Mouse (Mus musculus) midbrain, embryonic 10.5 days (tissue): ENCODE results near the gene Tenm4. TPM values are rescaled to one million over a fixed set of nuclear protein-coding genes. Genes with fewer than 3 reads are reported as not detected.

Experiments used
- DNase-seq: peaks from one replicate; pipeline ENCODE4 v3.0.0-alpha.2; 2017; ENCODE audit warnings: low spot score
- H3K27ac ChIP-seq: fragments of 300-500 bp; sonication (generic); replicated peaks from 2 replicates; pipeline ENCODE4 v1.5.1; 2016; ENCODE audit warnings: mild to moderate bottlenecking
- H3K27me3 ChIP-seq: fragments of 300-500 bp; sonication (generic); 2 replicates; pipeline ENCODE4 v1.6.1; 2016; ENCODE audit warnings: low read depth, mild to moderate bottlenecking; ENCODE audit not compliant: poor library complexity, severe bottlenecking
- H3K36me3 ChIP-seq: fragments of 300-500 bp; sonication (generic); 2 replicates; pipeline ENCODE4 v1.6.1; 2016; ENCODE audit warnings: mild to moderate bottlenecking, moderate library complexity
- H3K4me1 ChIP-seq: fragments of 300-500 bp; sonication (generic); 2 replicates; pipeline ENCODE4 v1.6.1; 2016
- H3K4me3 ChIP-seq: fragments of 300-500 bp; sonication (generic); 2 replicates; pipeline ENCODE4 v1.5.1; 2016; ENCODE audit warnings: mild to moderate bottlenecking, moderate library complexity
- H3K9me3 ChIP-seq: fragments of 300-500 bp; sonication (generic); replicated peaks from 2 replicates; pipeline ENCODE4 v1.6.1; 2016; ENCODE audit warnings: mild to moderate bottlenecking
- WGBS: fragments of 180-500 bp; shearing (Covaris S2); methylation state at CpG from one replicate; pipeline ENCODE4 v1.1.7; 2016; 5-methylcytosine and 5-hydroxymethylcytosine counted together
- polyA plus RNA-seq: library from polyadenylated mRNA; unstranded; fragments of >200 nt; fragmentation: Nextera tagmentation; extraction: Ambion mirVana; gene quantifications from 2 replicates; pipeline ENCODE4 v1.2.1, GENCODE M21; 2016

Gene Tenm4
- polyA plus RNA-seq, 1 experiment from 2014 or later: 27.4 TPM

- Histone ChIP-seq H3K4me3 (peak overlapping the region; percentile 87), H3K9me3 (no peaks in the 10 kb centered on the region), H3K27ac (peak overlapping the region; percentile 95), H3K4me1 (peaks cover 54% of the 10 kb centered on the region), H3K27me3 (peaks cover 67% of the 10 kb centered on the region), H3K36me3 (no peaks in the 10 kb centered on the region)
- DNase-seq: peak; percentile 80
- WGBS: under 1% methylated on average over 60 of the region's 75 CpGs
Measured at GRCm38 (mm10) chr7:96209783-96210524, 38.9 kb downstream of the Tenm4 start.

GRCm38 (mm10) chr7:96210525-96211369 lies 39.7 kb downstream of the Tenm4 start:
- H3K4me1 ChIP-seq: peaks cover 53% of the 10 kb centered on the region
- peaks cover 64% of the 10 kb centered on the region for H3K27me3 ChIP-seq
- H3K9me3 ChIP-seq: no peaks in the 10 kb centered on the region
- peak overlapping the region; percentile 95 for H3K27ac ChIP-seq
- WGBS: under 1% methylated on average over 61 of the region's 62 CpGs
- peak; percentile 77 for DNase-seq
- peak overlapping the region; percentile 87 for H3K4me3 ChIP-seq
- H3K36me3 ChIP-seq: no peaks in the 10 kb centered on the region

GRCm38 (mm10) chr7:96211618-96212021 lies 40.6 kb downstream of the Tenm4 start:
- Histone ChIP-seq H3K4me3 (peak overlapping the region; percentile 87), H3K9me3 (no peaks in the 10 kb centered on the region), H3K36me3 (no peaks in the 10 kb centered on the region), H3K4me1 (peaks cover 59% of the 10 kb centered on the region), H3K27me3 (peaks cover 63% of the 10 kb centered on the region), H3K27ac (peak overlapping the region; percentile 95)
- peak; percentile 62 for DNase-seq
- WGBS: under 1% methylated on average over 17 of the region's 17 CpGs

GRCm38 (mm10) chr7:96212224-96212591 lies 41.2 kb downstream of the Tenm4 start:
- DNase-seq: no peak
- H3K36me3 ChIP-seq: no peaks in the 10 kb centered on the region
- H3K4me1 ChIP-seq: peaks cover 59% of the 10 kb centered on the region
- H3K27me3 ChIP-seq: peaks cover 57% of the 10 kb centered on the region
- H3K4me3 ChIP-seq: peak overlapping the region; percentile 87
- H3K9me3 ChIP-seq: no peaks in the 10 kb centered on the region
- peak overlapping the region; percentile 95 for H3K27ac ChIP-seq
- under 1% methylated on average over 9 of the region's 9 CpGs for WGBS

- no peaks in the 10 kb centered on the region for H3K36me3 ChIP-seq
- peak; percentile 79 for DNase-seq
- peak overlapping the region; percentile 87 for H3K4me3 ChIP-seq
- no peaks in the 10 kb centered on the region for H3K9me3 ChIP-seq
- WGBS: under 1% methylated on average over 48 of the region's 48 CpGs
- H3K27ac ChIP-seq: peak overlapping the region; percentile 95
- peaks cover 59% of the 10 kb centered on the region for H3K4me1 ChIP-seq
- H3K27me3 ChIP-seq: peaks cover 50% of the 10 kb centered on the region
Measured at GRCm38 (mm10) chr7:96212592-96213541, 41.8 kb downstream of the Tenm4 start.

GRCm38 (mm10) chr7:96213741-96214140 lies 42.7 kb downstream of the Tenm4 start:
- Histone ChIP-seq H3K27ac (peak overlapping the region; percentile 95), H3K4me3 (peak overlapping the region; percentile 87), H3K4me1 (peaks cover 59% of the 10 kb centered on the region), H3K9me3 (no peaks in the 10 kb centered on the region), H3K36me3 (no peaks in the 10 kb centered on the region), H3K27me3 (peaks cover 41% of the 10 kb centered on the region)
- WGBS: 3% methylated on average over 9 of the region's 10 CpGs
- no peak for DNase-seq

- 27% methylated on average over 2 of the region's 2 CpGs for WGBS
- DNase-seq: no peak
- no peaks in the 10 kb centered on the region for H3K36me3 ChIP-seq
- H3K27ac ChIP-seq: no peak overlapping the region
- H3K9me3 ChIP-seq: no peaks in the 10 kb centered on the region
- peaks cover 31% of the 10 kb centered on the region for H3K27me3 ChIP-seq
- peaks cover 49% of the 10 kb centered on the region for H3K4me1 ChIP-seq
- H3K4me3 ChIP-seq: no peak overlapping the region
Measured at GRCm38 (mm10) chr7:96214876-96215275, 43.8 kb downstream of the Tenm4 start.

- 75% methylated on average over 5 of the region's 5 CpGs for WGBS
Measured at GRCm38 (mm10) chr7:96215894-96216509, 45.0 kb downstream of the Tenm4 start.

GRCm38 (mm10) chr7:96219386-96219785 lies 48.3 kb downstream of the Tenm4 start:
- Histone ChIP-seq H3K27me3 (peaks cover 7% of the 10 kb centered on the region), H3K27ac (no peak overlapping the region), H3K4me1 (peaks cover 26% of the 10 kb centered on the region), H3K4me3 (no peak overlapping the region), H3K36me3 (no peaks in the 10 kb centered on the region), H3K9me3 (no peaks in the 10 kb centered on the region)
- whole genome bisulfite sequencing: 93% methylated on average over 2 of the region's 2 CpGs
- DNase-seq: no peak

More at GRCm38 (mm10) chr7:96215894-96216509, 45.0 kb downstream of the Tenm4 start:
- Histone ChIP-seq H3K4me1 (peaks cover 50% of the 10 kb centered on the region), H3K27me3 (peaks cover 29% of the 10 kb centered on the region), H3K9me3 (no peaks in the 10 kb centered on the region), H3K27ac (no peak overlapping the region), H3K36me3 (no peaks in the 10 kb centered on the region), H3K4me3 (no peak overlapping the region)
- DNase-seq: no peak

- Histone ChIP-seq H3K9me3 (no peaks in the 10 kb centered on the region), H3K4me3 (no peak overlapping the region), H3K27me3 (no peaks in the 10 kb centered on the region; the same call in 1 of the 2 replicates), H3K36me3 (no peaks in the 10 kb centered on the region), H3K4me1 (peaks cover 14% of the 10 kb centered on the region), H3K27ac (no peak overlapping the region)
- WGBS: 73% methylated on average over 5 of the region's 5 CpGs
- DNase-seq: no peak
Measured at GRCm38 (mm10) chr7:96220647-96221046, 49.6 kb downstream of the Tenm4 start.

GRCm38 (mm10) chr7:96222569-96222968 lies 51.5 kb downstream of the Tenm4 start:
- H3K27me3 ChIP-seq: no peaks in the 10 kb centered on the region
- no peaks in the 10 kb centered on the region for H3K9me3 ChIP-seq
- no peak overlapping the region for H3K27ac ChIP-seq
- H3K4me3 ChIP-seq: no peak overlapping the region
- DNase-seq: no peak
- no peaks in the 10 kb centered on the region for H3K36me3 ChIP-seq
- peaks cover 19% of the 10 kb centered on the region for H3K4me1 ChIP-seq
- WGBS: 92% methylated on average over 1 of the region's 1 CpGs
